Mouse (Mus musculus) retina, adult 2 months (tissue): Measurements from ENCODE around the gene Nxpe2.

Experiments used
- DNase-seq: peaks from one replicate; pipeline ENCODE4 v3.0.0-alpha.2; 2012; ENCODE audit warnings: low read depth, low spot score

Nxpe2 gene

DNA sequence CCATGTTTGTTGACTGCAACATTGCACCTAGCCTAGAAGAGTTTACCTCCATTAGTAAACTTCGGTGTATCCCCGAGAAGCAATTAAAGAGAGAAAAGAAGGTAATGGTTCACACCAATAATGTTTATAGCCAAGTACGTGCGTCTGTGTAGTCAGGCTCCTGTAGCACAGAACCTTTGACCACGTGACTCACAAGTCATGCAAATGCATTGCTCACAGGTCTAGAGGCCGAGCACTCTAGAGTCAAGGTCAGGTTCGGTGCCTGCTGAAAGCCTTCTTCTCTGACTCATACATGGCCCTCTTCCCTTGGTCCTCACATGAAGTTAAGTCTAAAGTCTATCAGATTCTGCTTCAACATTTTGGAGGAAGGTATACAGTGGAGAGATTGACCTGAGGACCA is 54.3 kb downstream of the Nxpe2 start:
- no peak for DNase-seq

DNA sequence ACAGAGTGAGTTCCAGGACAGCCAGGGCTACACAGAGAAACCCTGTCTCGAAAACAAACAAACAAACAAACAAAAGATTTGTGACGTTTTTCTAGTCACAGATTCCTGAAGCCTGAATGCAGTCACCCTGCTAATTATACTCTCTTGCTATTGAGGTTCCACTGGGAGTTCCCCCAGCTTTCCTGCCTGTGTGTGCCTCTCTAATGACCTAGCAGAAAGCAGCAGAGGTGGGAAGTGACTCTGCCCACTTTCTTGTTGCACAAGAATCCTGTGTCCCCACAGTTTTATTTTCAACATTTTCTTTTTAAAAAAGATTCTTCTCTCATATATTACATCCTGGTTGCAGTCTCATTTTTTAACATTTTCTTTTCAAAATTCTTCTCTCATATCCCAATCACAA is 58.5 kb downstream of the Nxpe2 start:
- DNase-seq = no peak

DNA sequence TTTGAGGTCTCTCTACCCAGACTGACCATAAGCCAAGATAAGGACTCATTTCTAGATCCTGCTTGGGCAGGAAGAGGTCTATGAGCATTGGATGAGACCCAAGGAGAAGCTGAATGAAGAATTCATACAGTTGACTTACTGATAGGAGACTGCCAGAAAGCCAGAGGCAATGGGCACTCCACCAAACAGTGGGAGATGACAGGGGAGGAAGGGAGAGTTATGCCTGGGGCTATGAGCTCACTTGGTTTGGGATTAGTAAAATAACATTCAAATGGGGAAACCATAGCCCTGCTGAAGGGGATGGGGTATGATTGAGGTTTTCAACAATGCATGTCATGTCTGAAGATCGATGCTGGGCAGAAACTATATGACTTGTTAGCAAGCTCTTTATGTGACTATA is 63.0 kb downstream of the Nxpe2 start:
- no peak for DNase-seq

DNA sequence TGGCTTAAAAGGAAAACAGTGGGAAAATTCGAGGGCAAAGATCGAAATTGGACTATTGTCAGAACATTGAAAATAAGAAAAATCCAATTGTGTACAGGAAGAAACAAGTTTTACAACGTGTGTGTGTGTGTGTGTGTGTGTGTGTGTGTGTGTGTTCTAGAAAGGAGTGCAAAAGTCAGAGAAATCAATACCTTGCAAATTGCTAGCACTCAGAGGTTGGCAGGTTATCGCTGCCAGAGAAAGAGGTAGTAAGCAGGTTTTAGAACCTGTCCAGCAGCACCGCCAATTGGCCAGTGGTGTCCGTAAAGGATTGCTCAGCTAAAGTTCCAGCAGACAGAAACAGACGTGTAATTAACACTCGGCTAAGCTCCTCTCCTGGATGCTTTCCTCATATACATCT is 69.0 kb downstream of the Nxpe2 start:
- no peak for DNase-seq

DNA sequence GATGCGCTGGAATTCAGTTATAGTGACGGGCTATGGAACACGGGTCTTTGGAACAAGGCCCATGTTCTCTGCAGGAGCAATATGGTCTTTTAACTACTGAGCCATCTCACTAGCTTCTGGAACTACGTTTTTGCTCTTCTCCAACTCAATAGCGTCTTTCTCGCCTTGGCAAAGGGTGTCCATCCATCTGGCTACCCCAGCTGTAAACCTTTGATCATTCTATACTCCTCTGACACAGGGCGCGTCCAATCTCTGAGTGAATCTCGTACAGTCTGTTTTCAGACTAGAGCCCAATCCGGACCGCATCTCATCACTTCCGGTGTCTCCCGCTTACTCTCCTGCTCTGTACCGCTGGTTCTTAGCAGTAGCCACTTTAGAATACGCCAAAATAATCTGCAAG is 76.4 kb downstream of the Nxpe2 start:
- DNase-seq = no peak
